Mouse (Mus musculus): ENCODE results near the gene Zranb2. TPM values are rescaled to one million over a fixed set of nuclear protein-coding genes. Genes with fewer than 3 reads are reported as not detected.

Gene Zranb2
- polyA plus RNA-seq, 1 experiment from 2014 or later: 191 TPM

GRCm38 (mm10) chr3:157572011-157572410, 38.1 kb downstream of the Zranb2 start:
- H3K9ac ChIP-seq (replicated peaks; ENCODE audit: low read length): no peak overlapping the region
- ATAC-seq (replicated peaks; ENCODE audit: insufficient number of reproducible peaks, low FRiP score, low TSS enrichment, low read depth) (no peak), DNase-seq (ENCODE audit: low spot score) (no peak)
- H3K27me3 ChIP-seq (ENCODE audit: control insufficient read depth, insufficient read depth, low read length): peaks cover 20% of the 10 kb centered on the region
- no peak overlapping the region for H3K4me3 ChIP-seq (ENCODE audit: low read depth, low read length)
- no peak overlapping the region for H3K27ac ChIP-seq (replicated peaks; ENCODE audit: low read depth, low read length)
- no peaks in the 10 kb centered on the region for H3K36me3 ChIP-seq (replicated peaks; ENCODE audit: control insufficient read depth, insufficient read depth, low read depth, low read length)
- H3K9me3 ChIP-seq (replicated peaks; ENCODE audit: control insufficient read depth, low read length): no peaks in the 10 kb centered on the region
- peaks cover 5% of the 10 kb centered on the region; the same call in 1 of the 2 replicates for H3K4me1 ChIP-seq (ENCODE audit: control insufficient read depth, insufficient read depth, low read length)
- no peak overlapping the region for H3K4me2 ChIP-seq (ENCODE audit: low read depth, low read length)
- 72% methylated on average over 6 of the region's 6 CpGs for WGBS

GRCm38 (mm10) chr3:157575441-157576342, 41.7 kb downstream of the Zranb2 start:
- H3K27ac ChIP-seq (replicated peaks; ENCODE audit: low read depth, low read length): no peak overlapping the region
- no peak overlapping the region for H3K9ac ChIP-seq (replicated peaks; ENCODE audit: low read length)
- DNase-seq (ENCODE audit: low spot score) (no peak), ATAC-seq (replicated peaks; ENCODE audit: insufficient number of reproducible peaks, low FRiP score, low TSS enrichment, low read depth) (no peak)
- 83% methylated on average over 9 of the region's 9 CpGs for WGBS
- no peaks in the 10 kb centered on the region for H3K36me3 ChIP-seq (replicated peaks; ENCODE audit: control insufficient read depth, insufficient read depth, low read depth, low read length)
- H3K27me3 ChIP-seq (ENCODE audit: control insufficient read depth, insufficient read depth, low read length): no peaks in the 10 kb centered on the region
- no peak overlapping the region for H3K4me2 ChIP-seq (ENCODE audit: low read depth, low read length)
- no peak overlapping the region for H3K4me3 ChIP-seq (ENCODE audit: low read depth, low read length)
- no peaks in the 10 kb centered on the region for H3K9me3 ChIP-seq (replicated peaks; ENCODE audit: control insufficient read depth, low read length)
- no peaks in the 10 kb centered on the region for H3K4me1 ChIP-seq (ENCODE audit: control insufficient read depth, insufficient read depth, low read length)

DNA sequence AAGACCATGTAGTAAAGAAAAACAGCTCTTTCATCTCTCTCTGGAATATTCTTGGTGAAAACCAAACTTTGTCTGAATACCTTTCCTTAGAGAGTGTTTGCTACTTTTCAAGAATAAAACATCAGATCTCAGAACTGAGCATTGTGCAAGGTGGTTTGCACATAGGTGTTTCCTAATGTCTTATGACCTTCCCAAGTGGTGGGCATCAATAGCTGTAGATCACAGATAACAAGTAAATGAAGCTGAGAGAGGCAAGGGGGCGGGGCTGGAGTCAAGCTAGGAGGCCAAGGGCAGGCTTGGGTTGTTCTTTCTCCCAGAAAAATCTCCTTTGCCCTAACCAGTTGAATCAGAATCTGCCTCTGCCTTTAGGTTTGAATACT, 42.4 kb downstream of the Zranb2 start:
- Histone ChIP-seq H3K27ac (replicated peaks; ENCODE audit: low read depth, low read length) (no peak overlapping the region), H3K4me1 (ENCODE audit: control insufficient read depth, insufficient read depth, low read length) (no peaks in the 10 kb centered on the region), H3K9me3 (replicated peaks; ENCODE audit: control insufficient read depth, low read length) (no peaks in the 10 kb centered on the region), H3K4me2 (ENCODE audit: low read depth, low read length) (no peak overlapping the region), H3K36me3 (replicated peaks; ENCODE audit: control insufficient read depth, insufficient read depth, low read depth, low read length) (no peaks in the 10 kb centered on the region), H3K4me3 (ENCODE audit: low read depth, low read length) (no peak overlapping the region), H3K27me3 (ENCODE audit: control insufficient read depth, insufficient read depth, low read length) (no peaks in the 10 kb centered on the region), H3K9ac (replicated peaks; ENCODE audit: low read length) (no peak overlapping the region)
- 72% methylated on average over 1 of the region's 1 CpGs for WGBS
- ATAC-seq (replicated peaks; ENCODE audit: insufficient number of reproducible peaks, low FRiP score, low TSS enrichment, low read depth): no peak
- no peak for DNase-seq (ENCODE audit: low spot score)

DNA sequence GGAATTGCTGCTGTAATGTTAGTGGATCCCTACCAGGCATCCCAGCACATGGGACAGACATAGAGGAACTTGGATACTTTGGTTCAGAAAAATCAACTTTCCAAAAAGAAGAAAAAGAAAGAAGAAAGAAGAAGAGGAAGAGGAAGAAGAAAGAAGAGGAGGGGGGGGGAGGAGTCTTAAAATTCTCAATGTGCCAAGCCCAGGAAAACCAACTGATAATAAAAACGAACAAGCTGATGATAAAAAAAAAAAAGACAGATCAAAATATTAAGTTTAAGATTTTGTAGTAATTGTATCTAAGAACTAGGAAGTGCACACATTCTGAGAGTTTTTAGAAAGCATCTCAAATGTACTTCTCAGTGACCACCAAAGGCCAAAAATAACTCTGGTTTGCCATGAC, 42.9 kb downstream of the Zranb2 start:
- no peak overlapping the region for H3K27ac ChIP-seq (replicated peaks; ENCODE audit: low read depth, low read length)
- WGBS: 86% methylated on average over 1 of the region's 1 CpGs
- no peaks in the 10 kb centered on the region for H3K36me3 ChIP-seq (replicated peaks; ENCODE audit: control insufficient read depth, insufficient read depth, low read depth, low read length)
- H3K4me1 ChIP-seq (ENCODE audit: control insufficient read depth, insufficient read depth, low read length): no peaks in the 10 kb centered on the region
- DNase-seq (ENCODE audit: low spot score): no peak
- ATAC-seq (replicated peaks; ENCODE audit: insufficient number of reproducible peaks, low FRiP score, low TSS enrichment, low read depth): no peak
- no peaks in the 10 kb centered on the region for H3K27me3 ChIP-seq (ENCODE audit: control insufficient read depth, insufficient read depth, low read length)
- H3K4me3 ChIP-seq (ENCODE audit: low read depth, low read length): no peak overlapping the region
- H3K9me3 ChIP-seq (replicated peaks; ENCODE audit: control insufficient read depth, low read length): no peaks in the 10 kb centered on the region
- H3K9ac ChIP-seq (replicated peaks; ENCODE audit: low read length): no peak overlapping the region
- H3K4me2 ChIP-seq (ENCODE audit: low read depth, low read length): no peak overlapping the region

DNA sequence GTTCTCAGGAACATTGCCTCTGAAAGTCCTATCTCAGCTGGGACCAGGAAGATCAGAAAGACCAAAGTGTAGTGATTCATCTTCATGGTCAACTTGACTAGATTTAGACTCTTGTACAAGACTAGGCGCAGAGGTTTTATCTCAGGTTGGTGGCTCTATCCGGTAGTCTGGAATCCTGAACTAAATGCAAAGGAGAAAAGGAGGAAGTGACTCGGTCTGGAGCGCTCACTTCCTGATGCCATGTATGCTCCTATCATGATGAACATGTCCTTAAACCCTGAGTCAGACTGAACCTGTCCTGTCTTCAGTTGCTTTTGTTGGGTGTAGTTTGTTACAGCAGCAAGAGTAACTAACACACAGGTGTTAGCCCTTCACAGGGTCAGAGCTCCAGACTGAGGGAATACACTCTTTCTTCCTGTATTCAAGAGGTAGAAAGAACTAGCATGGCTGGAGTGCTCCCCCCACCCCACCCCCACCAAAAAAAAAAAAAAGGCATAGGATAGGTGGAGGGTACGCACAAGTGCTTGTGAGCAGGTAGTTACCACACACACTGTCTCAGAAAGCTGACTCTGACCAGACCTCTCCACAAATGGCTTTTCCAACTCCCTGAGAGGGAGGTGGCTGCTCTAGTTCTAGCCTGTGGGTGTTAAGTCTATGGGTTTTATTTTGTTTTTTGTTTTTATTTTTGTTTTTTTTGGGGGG, 44.7 kb downstream of the Zranb2 start:
- no peak overlapping the region for H3K27ac ChIP-seq (replicated peaks; ENCODE audit: low read depth, low read length)
- H3K36me3 ChIP-seq (replicated peaks; ENCODE audit: control insufficient read depth, insufficient read depth, low read depth, low read length): no peaks in the 10 kb centered on the region
- H3K4me3 ChIP-seq (ENCODE audit: low read depth, low read length): no peak overlapping the region
- no peaks in the 10 kb centered on the region for H3K27me3 ChIP-seq (ENCODE audit: control insufficient read depth, insufficient read depth, low read length)
- no peaks in the 10 kb centered on the region for H3K9me3 ChIP-seq (replicated peaks; ENCODE audit: control insufficient read depth, low read length)
- no peak overlapping the region for H3K9ac ChIP-seq (replicated peaks; ENCODE audit: low read length)
- DNase-seq (ENCODE audit: low spot score): no peak
- H3K4me2 ChIP-seq (ENCODE audit: low read depth, low read length): no peak overlapping the region
- 87% methylated on average over 5 of the region's 5 CpGs for WGBS
- no peaks in the 10 kb centered on the region for H3K4me1 ChIP-seq (ENCODE audit: control insufficient read depth, insufficient read depth, low read length)
- ATAC-seq (replicated peaks; ENCODE audit: insufficient number of reproducible peaks, low FRiP score, low TSS enrichment, low read depth): no peak

- H3K9me3 ChIP-seq (replicated peaks; ENCODE audit: control insufficient read depth, low read length): no peaks in the 10 kb centered on the region
- no peak overlapping the region for H3K9ac ChIP-seq (replicated peaks; ENCODE audit: low read length)
- DNase-seq (ENCODE audit: low spot score): no peak
- 86% methylated on average over 2 of the region's 2 CpGs for WGBS
- ATAC-seq (replicated peaks; ENCODE audit: insufficient number of reproducible peaks, low FRiP score, low TSS enrichment, low read depth): no peak
- H3K4me1 ChIP-seq (ENCODE audit: control insufficient read depth, insufficient read depth, low read length): no peaks in the 10 kb centered on the region
- H3K4me2 ChIP-seq (ENCODE audit: low read depth, low read length): no peak overlapping the region
- H3K36me3 ChIP-seq (replicated peaks; ENCODE audit: control insufficient read depth, insufficient read depth, low read depth, low read length): no peaks in the 10 kb centered on the region
- H3K27me3 ChIP-seq (ENCODE audit: control insufficient read depth, insufficient read depth, low read length): no peaks in the 10 kb centered on the region
- no peak overlapping the region for H3K27ac ChIP-seq (replicated peaks; ENCODE audit: low read depth, low read length)
- H3K4me3 ChIP-seq (ENCODE audit: low read depth, low read length): no peak overlapping the region
Measured at GRCm38 (mm10) chr3:157579376-157579775, 45.4 kb downstream of the Zranb2 start.

GRCm38 (mm10) chr3:157580299-157580698, 46.3 kb downstream of the Zranb2 start:
- H3K9me3 ChIP-seq (replicated peaks; ENCODE audit: control insufficient read depth, low read length): no peaks in the 10 kb centered on the region
- no peak overlapping the region for H3K9ac ChIP-seq (replicated peaks; ENCODE audit: low read length)
- 68% methylated on average over 4 of the region's 4 CpGs for WGBS
- DNase-seq (ENCODE audit: low spot score) (no peak), ATAC-seq (replicated peaks; ENCODE audit: insufficient number of reproducible peaks, low FRiP score, low TSS enrichment, low read depth) (no peak)
- no peak overlapping the region for H3K4me2 ChIP-seq (ENCODE audit: low read depth, low read length)
- H3K4me1 ChIP-seq (ENCODE audit: control insufficient read depth, insufficient read depth, low read length): no peaks in the 10 kb centered on the region
- no peak overlapping the region for H3K4me3 ChIP-seq (ENCODE audit: low read depth, low read length)
- no peaks in the 10 kb centered on the region for H3K36me3 ChIP-seq (replicated peaks; ENCODE audit: control insufficient read depth, insufficient read depth, low read depth, low read length)
- H3K27me3 ChIP-seq (ENCODE audit: control insufficient read depth, insufficient read depth, low read length): no peaks in the 10 kb centered on the region
- no peak overlapping the region for H3K27ac ChIP-seq (replicated peaks; ENCODE audit: low read depth, low read length)

DNA sequence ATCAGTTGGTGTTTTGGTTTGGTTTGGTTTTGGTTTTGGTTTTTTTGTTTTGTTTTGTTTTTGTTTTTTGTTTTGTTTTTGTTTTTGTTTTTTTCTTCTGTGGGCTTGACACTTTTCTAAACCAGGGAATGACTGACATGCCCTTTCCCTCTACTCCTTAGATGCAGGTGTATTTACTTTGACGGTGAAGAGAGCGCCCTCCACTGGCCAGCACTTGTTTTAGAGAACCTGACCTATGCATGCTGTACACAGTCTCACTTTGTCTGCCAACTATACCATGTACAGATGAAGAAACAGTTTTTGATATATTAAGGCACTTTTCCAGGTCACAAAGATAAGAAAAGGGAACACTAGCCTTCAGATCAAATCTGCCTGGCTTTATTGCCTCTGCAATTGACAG, 47.8 kb downstream of the Zranb2 start:
- H3K27ac ChIP-seq (replicated peaks; ENCODE audit: low read depth, low read length): no peak overlapping the region
- H3K9me3 ChIP-seq (replicated peaks; ENCODE audit: control insufficient read depth, low read length): no peaks in the 10 kb centered on the region
- no peak overlapping the region for H3K4me2 ChIP-seq (ENCODE audit: low read depth, low read length)
- H3K4me3 ChIP-seq (ENCODE audit: low read depth, low read length): no peak overlapping the region
- H3K36me3 ChIP-seq (replicated peaks; ENCODE audit: control insufficient read depth, insufficient read depth, low read depth, low read length): no peaks in the 10 kb centered on the region
- no peak for DNase-seq (ENCODE audit: low spot score)
- H3K4me1 ChIP-seq (ENCODE audit: control insufficient read depth, insufficient read depth, low read length): no peaks in the 10 kb centered on the region
- no peak for ATAC-seq (replicated peaks; ENCODE audit: insufficient number of reproducible peaks, low FRiP score, low TSS enrichment, low read depth)
- WGBS: 21% methylated on average over 2 of the region's 2 CpGs
- no peaks in the 10 kb centered on the region for H3K27me3 ChIP-seq (ENCODE audit: control insufficient read depth, insufficient read depth, low read length)
- no peak overlapping the region for H3K9ac ChIP-seq (replicated peaks; ENCODE audit: low read length)

Data from embryonic facial prominence, embryonic 11.5 days (tissue).